In genomic region chr7:37929738-37930137, GRCm38 (mm10) we compare ENCODE assay signal across 12 mouse cellular contexts.
DNase-seq lines count a peak whose midpoint lies in the region; ATAC-seq and TF ChIP-seq lines count a peak whose summit lies in the region.
"Had no signal": no experiment of that assay in that cellular context is flagged by ENCODE, and none has a peak within 500 bp of the region (broad histone marks: within the 10 kb centered on the region; RNA-seq: fewer than 3 reads in every experiment).

No protein-coding gene starts in this region.

- H3K4me1 ChIP-seq in neural tube, embryonic 11.5 days (ENCODE audit: control insufficient read depth, insufficient read depth, low read length) = peaks cover 11% of the 10 kb centered on the region; the same call in 1 of the 2 replicates
- H3K4me1 ChIP-seq in neural tube, embryonic 15.5 days = peaks cover 21% of the 10 kb centered on the region
- peaks cover 3% of the 10 kb centered on the region; the same call in 1 of the 2 replicates for H3K4me1 ChIP-seq in stomach, postnatal 0 days (replicated peaks; ENCODE audit: control insufficient read depth, insufficient read depth)

- H3K36me3 ChIP-seq in neural tube, embryonic 11.5 days (ENCODE audit: control insufficient read depth, insufficient read depth, low read length) = no peaks in the 10 kb centered on the region
- H3K36me3 ChIP-seq in neural tube, embryonic 15.5 days = no peaks in the 10 kb centered on the region
- no peaks in the 10 kb centered on the region for H3K36me3 ChIP-seq in stomach, postnatal 0 days (ENCODE audit: control insufficient read depth, insufficient read depth, low read length)
- H3K36me3 ChIP-seq: heart, embryonic 13.5 days; intestine, embryonic 15.5 days had no signal

- H3K9ac ChIP-seq in neural tube, embryonic 11.5 days (ENCODE audit: low read length) = no peak overlapping the region
- no peak overlapping the region for H3K9ac ChIP-seq in neural tube, embryonic 15.5 days (replicated peaks)
- no peak overlapping the region for H3K9ac ChIP-seq in stomach, postnatal 0 days (ENCODE audit: low read length)
- H3K9ac ChIP-seq: heart, embryonic 13.5 days; intestine, embryonic 15.5 days; liver, embryonic 14.5 days had no signal

- H3K9me3 ChIP-seq in neural tube, embryonic 11.5 days (ENCODE audit: control insufficient read depth, low read length) = no peaks in the 10 kb centered on the region
- no peaks in the 10 kb centered on the region for H3K9me3 ChIP-seq in neural tube, embryonic 15.5 days (replicated peaks)
- H3K9me3 ChIP-seq in stomach, postnatal 0 days (ENCODE audit: control insufficient read depth, low read length) = no peaks in the 10 kb centered on the region
- H3K9me3 ChIP-seq: heart, embryonic 13.5 days; intestine, embryonic 15.5 days had no signal

- TF ChIP-seq EP300 in stomach, postnatal 0 days (optimal IDR thresholded peaks at IDR 0.05) = no peak

- no peaks in the 10 kb centered on the region for H3K27me3 ChIP-seq in neural tube, embryonic 11.5 days (ENCODE audit: control insufficient read depth, insufficient read depth, low read length)
- H3K27me3 ChIP-seq in neural tube, embryonic 15.5 days (replicated peaks) = no peaks in the 10 kb centered on the region
- no peaks in the 10 kb centered on the region for H3K27me3 ChIP-seq in stomach, postnatal 0 days (ENCODE audit: control insufficient read depth, insufficient read depth, low read length)
- H3K27me3 ChIP-seq: intestine, embryonic 15.5 days had no signal

- no peak overlapping the region for H3K4me2 ChIP-seq in neural tube, embryonic 11.5 days (ENCODE audit: low read depth)
- H3K4me2 ChIP-seq in neural tube, embryonic 15.5 days = no peak overlapping the region
- no peak overlapping the region for H3K4me2 ChIP-seq in stomach, postnatal 0 days (replicated peaks; ENCODE audit: low read depth)
- H3K4me2 ChIP-seq: heart, embryonic 13.5 days; intestine, embryonic 15.5 days had no signal

- no peak for DNase-seq in frontal cortex, postnatal 25 days (ENCODE audit: low spot score in 2 of 2)
- peak; percentile 17 for DNase-seq in neural tube, embryonic 11.5 days (ENCODE audit: low spot score)
- DNase-seq in layer of hippocampus, postnatal 14 days (ENCODE audit: low spot score in 2 of 2) = peak; percentile 50 to 62
- no peak for DNase-seq in stomach, postnatal 0 days (ENCODE audit: low spot score)
- no peak for DNase-seq in lung, postnatal 25 days (ENCODE audit: low spot score)
- DNase-seq: embryo, embryonic 11 days had no signal

- whole genome bisulfite sequencing in neural tube, embryonic 11.5 days = 52% methylated on average over 5 of the region's 5 CpGs
- WGBS in neural tube, embryonic 15.5 days = 42% methylated on average over 5 of the region's 5 CpGs
- 47% methylated on average over 5 of the region's 5 CpGs for WGBS in stomach, postnatal 0 days

- peak; percentile 59; the same call in 1 of the 2 replicates for ATAC-seq in frontal cortex, adult (ENCODE audit: low TSS enrichment)
- ATAC-seq in neural tube, embryonic 11.5 days (ENCODE audit: insufficient read depth, low FRiP score, low TSS enrichment) = no peak
- ATAC-seq in neural tube, embryonic 15.5 days (ENCODE audit: low FRiP score) = no peak
- peak; percentile 33; the same call in 1 of the 2 replicates for ATAC-seq in stomach, postnatal 0 days (ENCODE audit: low FRiP score, low TSS enrichment)
- no peak for ATAC-seq in monocyte, adult 5-6 weeks (replicated peaks; ENCODE audit: insufficient number of reproducible peaks, low FRiP score, low TSS enrichment, poor library complexity, severe bottlenecking)
- ATAC-seq: intestine, embryonic 15.5 days had no signal

- TF ChIP-seq CTCF in stomach, postnatal 0 days (IDR thresholded peaks at IDR 0.05; ENCODE audit: low read depth) = no peak

- H3K27ac ChIP-seq in neural tube, embryonic 11.5 days (ENCODE audit: low read depth, low read length) = no peak overlapping the region
- no peak overlapping the region for H3K27ac ChIP-seq in neural tube, embryonic 15.5 days (replicated peaks)
- H3K27ac ChIP-seq in stomach, postnatal 0 days (replicated peaks) = no peak overlapping the region
- H3K27ac ChIP-seq: heart, embryonic 13.5 days; intestine, embryonic 15.5 days; liver, embryonic 14.5 days had no signal

- no peak overlapping the region for H3K4me3 ChIP-seq in neural tube, embryonic 11.5 days (ENCODE audit: low read depth, low read length)
- H3K4me3 ChIP-seq in neural tube, embryonic 15.5 days (replicated peaks) = no peak overlapping the region
- H3K4me3 ChIP-seq in stomach, postnatal 0 days (ENCODE audit: low read depth, low read length) = no peak overlapping the region
- H3K4me3 ChIP-seq: heart, embryonic 13.5 days; intestine, embryonic 15.5 days had no signal

Comparison
In these comparisons a context has a peak if more than half of its experiments do, and no peak if none do; other contexts are left out.
1. ATAC-seq: peak in frontal cortex, adult (single experiment) and stomach, postnatal 0 days (single experiment); none in neural tube, embryonic 11.5 days (single experiment), neural tube, embryonic 15.5 days (single experiment) and monocyte, adult 5-6 weeks (single experiment).
2. DNase-seq: peak in neural tube, embryonic 11.5 days (single experiment) and layer of hippocampus, postnatal 14 days (2 of 2); none in frontal cortex, postnatal 25 days (0 of 2), stomach, postnatal 0 days (single experiment) and lung, postnatal 25 days (single experiment).